Comparison of ENCODE assay signal across 22 mouse cellular contexts in genomic region chr14:120370631-120371030, GRCm38 (mm10).
DNase-seq lines count a peak whose midpoint lies in the region; ATAC-seq and TF ChIP-seq lines count a peak whose summit lies in the region.
"Had no signal": no experiment of that assay in that cellular context is flagged by ENCODE, and none has a peak within 500 bp of the region (broad histone marks: within the 10 kb centered on the region; RNA-seq: fewer than 3 reads in every experiment).

No protein-coding gene starts in this region.

- DNase-seq in heart, postnatal 0 days (ENCODE audit: low spot score): no peak
- DNase-seq in neural tube, embryonic 10.5 days (ENCODE audit: extremely low spot score, low spot score): no peak
- DNase-seq in layer of hippocampus, postnatal 10 days (ENCODE audit: low spot score in 2 of 2): no peak
- no peak for DNase-seq in ovary, postnatal 36 days (ENCODE audit: low spot score)
- DNase-seq: cerebellum, adult 8-10 months; cerebellum, postnatal 36 days; embryo, embryonic 11 days; forebrain, postnatal 0 days; gastrocnemius, postnatal 36 days; kidney, postnatal 36 days; lung, embryonic 14.5 days; midbrain, embryonic 14.5 days had no signal

- TF ChIP-seq CTCF in heart, postnatal 0 days (IDR thresholded peaks at IDR 0.05; ENCODE audit: low read depth): no peak

- no peaks in the 10 kb centered on the region for H3K36me3 ChIP-seq in forebrain, embryonic 12.5 days (replicated peaks)
- no peaks in the 10 kb centered on the region for H3K36me3 ChIP-seq in forebrain, embryonic 15.5 days
- H3K36me3 ChIP-seq in heart, postnatal 0 days (replicated peaks; ENCODE audit: control insufficient read depth, insufficient read depth, low read length): no peaks in the 10 kb centered on the region
- no peaks in the 10 kb centered on the region for H3K36me3 ChIP-seq in heart, embryonic 12.5 days
- H3K36me3 ChIP-seq in neural tube, embryonic 12.5 days: no peaks in the 10 kb centered on the region
- H3K36me3 ChIP-seq: neural tube, embryonic 13.5 days had no signal

- TF ChIP-seq EP300 in heart, postnatal 0 days (IDR thresholded peaks at IDR 0.05; ENCODE audit: low read depth): no peak

- peaks cover 10% of the 10 kb centered on the region for H3K4me1 ChIP-seq in forebrain, embryonic 12.5 days
- H3K4me1 ChIP-seq in forebrain, embryonic 15.5 days: no peaks in the 10 kb centered on the region
- peaks cover 74% of the 10 kb centered on the region for H3K4me1 ChIP-seq in heart, postnatal 0 days (ENCODE audit: control insufficient read depth, insufficient read depth)
- H3K4me1 ChIP-seq in heart, embryonic 12.5 days (replicated peaks): peaks cover 85% of the 10 kb centered on the region
- H3K4me1 ChIP-seq in neural tube, embryonic 12.5 days: 0 out of 2 replicates have a peak, but pooled peaks cover 3% of the 10 kb centered on the region

- ATAC-seq in forebrain, embryonic 12.5 days (ENCODE audit: low FRiP score): peak; percentile 36; the same call in 1 of the 2 replicates
- no peak for ATAC-seq in forebrain, embryonic 15.5 days (replicated peaks)
- ATAC-seq in heart, postnatal 0 days (ENCODE audit: insufficient read depth, low read depth): no peak
- no peak for ATAC-seq in heart, embryonic 12.5 days (ENCODE audit: insufficient number of reproducible peaks, low FRiP score)
- ATAC-seq in neural tube, embryonic 12.5 days (ENCODE audit: low FRiP score, low read depth): 0 out of 2 replicates have a peak, but pooled peaks have one; percentile 17
- ATAC-seq: CD4-positive, CD25-positive, alpha-beta regulatory T cell, adult 4 months; forebrain, postnatal 0 days; hindbrain, postnatal 0 days; intestine, embryonic 16.5 days had no signal

- H3K27me3 ChIP-seq in forebrain, embryonic 12.5 days: no peaks in the 10 kb centered on the region
- H3K27me3 ChIP-seq in forebrain, embryonic 15.5 days: no peaks in the 10 kb centered on the region
- H3K27me3 ChIP-seq in heart, postnatal 0 days (ENCODE audit: control insufficient read depth, insufficient read depth, low read length): no peaks in the 10 kb centered on the region
- H3K27me3 ChIP-seq in heart, embryonic 12.5 days (replicated peaks): no peaks in the 10 kb centered on the region
- H3K27me3 ChIP-seq in neural tube, embryonic 12.5 days (replicated peaks): no peaks in the 10 kb centered on the region
- H3K27me3 ChIP-seq: heart, embryonic 13.5 days; neural tube, embryonic 13.5 days had no signal

- H3K9ac ChIP-seq in forebrain, embryonic 12.5 days: no peak overlapping the region
- no peak overlapping the region for H3K9ac ChIP-seq in forebrain, embryonic 15.5 days (replicated peaks)
- H3K9ac ChIP-seq in heart, postnatal 0 days (replicated peaks; ENCODE audit: low read depth, low read length): no peak overlapping the region
- no peak overlapping the region for H3K9ac ChIP-seq in heart, embryonic 12.5 days
- no peak overlapping the region for H3K9ac ChIP-seq in neural tube, embryonic 12.5 days
- H3K9ac ChIP-seq: forebrain, postnatal 0 days; liver, embryonic 14.5 days; lung, embryonic 14.5 days; neural tube, embryonic 13.5 days had no signal

- 90% methylated on average over 11 of the region's 11 CpGs for WGBS in forebrain, embryonic 12.5 days
- WGBS in forebrain, embryonic 15.5 days: 88% methylated on average over 11 of the region's 11 CpGs
- WGBS in heart, postnatal 0 days: 73% methylated on average over 11 of the region's 11 CpGs
- 86% methylated on average over 11 of the region's 11 CpGs for WGBS in heart, embryonic 12.5 days
- WGBS in neural tube, embryonic 12.5 days: 86% methylated on average over 11 of the region's 11 CpGs

- no peak overlapping the region for H3K4me2 ChIP-seq in forebrain, embryonic 12.5 days
- no peak overlapping the region for H3K4me2 ChIP-seq in forebrain, embryonic 15.5 days (replicated peaks)
- no peak overlapping the region for H3K4me2 ChIP-seq in heart, postnatal 0 days (ENCODE audit: low read depth, low read length)
- no peak overlapping the region for H3K4me2 ChIP-seq in heart, embryonic 12.5 days
- H3K4me2 ChIP-seq in neural tube, embryonic 12.5 days (replicated peaks): no peak overlapping the region
- H3K4me2 ChIP-seq: heart, embryonic 13.5 days; lung, embryonic 14.5 days; neural tube, embryonic 13.5 days had no signal

- H3K9me3 ChIP-seq in forebrain, embryonic 12.5 days: no peaks in the 10 kb centered on the region
- H3K9me3 ChIP-seq in forebrain, embryonic 15.5 days: no peaks in the 10 kb centered on the region
- H3K9me3 ChIP-seq in heart, postnatal 0 days (replicated peaks; ENCODE audit: control insufficient read depth, low read length): no peaks in the 10 kb centered on the region
- H3K9me3 ChIP-seq in heart, embryonic 12.5 days (replicated peaks): no peaks in the 10 kb centered on the region
- no peaks in the 10 kb centered on the region for H3K9me3 ChIP-seq in neural tube, embryonic 12.5 days
- H3K9me3 ChIP-seq: heart, embryonic 13.5 days; neural tube, embryonic 13.5 days had no signal

- no peak overlapping the region for H3K27ac ChIP-seq in forebrain, embryonic 12.5 days
- no peak overlapping the region for H3K27ac ChIP-seq in forebrain, embryonic 15.5 days (replicated peaks)
- H3K27ac ChIP-seq in heart, postnatal 0 days (ENCODE audit: low read depth): peak overlapping the region; percentile 16; the same call in 1 of the 2 replicates
- H3K27ac ChIP-seq in heart, embryonic 12.5 days (ENCODE audit: poor library complexity, severe bottlenecking): no peak overlapping the region
- H3K27ac ChIP-seq in neural tube, embryonic 12.5 days: no peak overlapping the region
- H3K27ac ChIP-seq: heart, embryonic 13.5 days; hindbrain, postnatal 0 days; liver, embryonic 14.5 days; neural tube, embryonic 13.5 days had no signal

- no peak overlapping the region for H3K4me3 ChIP-seq in forebrain, embryonic 12.5 days (replicated peaks)
- H3K4me3 ChIP-seq in forebrain, embryonic 15.5 days: no peak overlapping the region
- no peak overlapping the region for H3K4me3 ChIP-seq in heart, postnatal 0 days (ENCODE audit: low read depth, low read length)
- no peak overlapping the region for H3K4me3 ChIP-seq in heart, embryonic 12.5 days
- H3K4me3 ChIP-seq in neural tube, embryonic 12.5 days: no peak overlapping the region
- H3K4me3 ChIP-seq: heart, embryonic 13.5 days; neural tube, embryonic 13.5 days had no signal

Comparison
In these comparisons a context has a peak if more than half of its experiments do, and no peak if none do; other contexts are left out.
1. ATAC-seq: peak in forebrain, embryonic 12.5 days (single experiment) and neural tube, embryonic 12.5 days (single experiment); none in forebrain, embryonic 15.5 days (single experiment), heart, postnatal 0 days (single experiment) and heart, embryonic 12.5 days (single experiment).